Mouse (Mus musculus) lung, postnatal 25 days (tissue): ENCODE measurements around the gene Itm2b.

Source experiments
- DNase-seq: peaks from one replicate; pipeline ENCODE4 v3.0.0; 2022; ENCODE audit warnings: low spot score

Itm2b gene

DNA sequence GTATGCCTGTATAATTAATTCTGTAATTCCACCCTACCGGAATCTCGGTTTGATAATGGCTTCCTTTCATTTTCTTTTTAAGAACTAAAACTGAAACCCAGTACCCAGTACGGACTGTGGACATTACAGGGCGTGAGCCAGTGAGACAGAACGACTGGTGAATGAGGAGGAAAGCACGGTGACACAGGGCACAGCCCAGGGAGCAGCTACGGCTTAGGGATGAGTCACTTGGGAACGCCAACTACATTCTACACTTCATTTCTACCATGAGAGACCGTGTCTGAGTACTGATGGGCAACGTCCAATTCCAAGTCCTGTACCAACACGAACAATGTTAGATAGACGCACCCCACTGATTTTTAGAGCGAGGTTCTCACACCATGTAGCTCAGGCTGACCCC is 16.1 kb downstream of the Itm2b start:
- DNase-seq: no peak

DNA sequence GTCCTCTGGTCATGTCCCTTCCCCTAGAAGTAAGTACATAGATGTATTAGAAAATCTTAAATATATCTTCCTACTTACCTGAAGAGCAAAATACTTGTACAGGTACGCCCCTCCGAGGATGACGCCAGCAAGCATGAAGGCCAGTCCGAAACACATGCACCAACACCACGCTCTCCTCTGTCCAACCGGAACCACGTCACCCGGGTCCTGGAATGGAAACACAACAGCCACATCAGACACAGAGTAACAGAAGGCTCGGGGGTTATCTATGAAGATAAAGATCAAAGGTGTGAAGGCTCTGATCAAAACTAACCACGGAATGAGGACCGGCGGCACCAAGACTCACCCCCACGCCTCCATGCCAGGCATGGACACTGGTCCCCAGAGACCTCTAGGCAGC is 16.9 kb downstream of the Itm2b start:
- DNase-seq: no peak

DNA sequence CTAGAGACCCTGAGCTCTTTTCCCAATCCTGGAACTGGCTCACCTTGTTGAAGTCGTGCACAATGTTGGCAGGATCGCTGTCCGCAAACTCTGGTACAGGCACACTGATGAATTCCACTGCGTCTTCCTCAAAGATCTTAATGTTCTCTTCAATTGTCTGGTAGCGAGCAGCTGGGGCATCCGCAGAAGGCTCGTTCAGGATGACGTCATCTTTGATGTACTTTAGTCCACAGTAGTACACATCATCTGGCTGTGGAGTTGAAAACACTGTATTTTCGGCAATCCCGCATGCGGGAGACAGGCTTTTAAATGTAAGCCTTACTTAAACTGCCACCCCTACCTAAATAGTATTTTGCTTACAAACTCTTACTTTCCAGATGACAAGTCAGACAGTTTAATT is 18.8 kb downstream of the Itm2b start:
- no peak for DNase-seq

DNA sequence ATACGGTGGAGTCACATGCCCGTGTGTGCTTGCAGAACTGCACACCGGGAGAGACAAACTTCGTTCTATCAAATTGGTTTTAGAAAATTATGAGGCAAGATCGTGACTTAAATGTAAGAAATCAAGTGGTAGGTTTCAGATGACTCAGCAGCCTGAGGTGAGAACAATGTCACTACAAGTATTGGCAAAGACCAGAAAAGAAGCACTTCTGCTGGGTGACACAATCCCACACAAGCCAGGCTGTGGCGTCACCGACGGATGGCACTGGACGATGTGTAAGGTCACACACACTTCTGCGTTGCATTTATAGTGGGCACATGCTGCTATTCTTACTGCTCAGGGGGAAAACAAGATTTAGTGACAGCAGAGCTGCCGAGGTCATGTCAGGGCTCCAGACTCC is 21.3 kb downstream of the Itm2b start:
- no peak for DNase-seq

DNA sequence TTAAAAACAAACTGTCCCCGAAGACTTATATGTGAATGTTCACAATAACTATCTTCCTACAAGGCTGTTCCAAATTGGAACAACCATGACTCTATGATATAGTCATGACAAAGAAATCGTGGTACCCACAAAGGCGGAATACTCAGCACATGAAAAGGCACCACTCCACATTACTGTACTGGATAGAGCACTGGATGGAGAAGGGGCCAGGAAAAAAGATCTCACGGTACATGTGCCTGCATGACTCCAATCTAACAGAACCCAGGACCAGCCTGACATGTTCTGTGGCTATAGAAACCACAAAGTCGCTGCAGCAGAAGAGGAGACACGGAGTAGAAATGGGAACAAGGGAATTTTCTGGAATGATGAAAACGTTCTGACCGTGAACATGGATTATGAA is 30.4 kb downstream of the Itm2b start:
- no peak for DNase-seq

DNA sequence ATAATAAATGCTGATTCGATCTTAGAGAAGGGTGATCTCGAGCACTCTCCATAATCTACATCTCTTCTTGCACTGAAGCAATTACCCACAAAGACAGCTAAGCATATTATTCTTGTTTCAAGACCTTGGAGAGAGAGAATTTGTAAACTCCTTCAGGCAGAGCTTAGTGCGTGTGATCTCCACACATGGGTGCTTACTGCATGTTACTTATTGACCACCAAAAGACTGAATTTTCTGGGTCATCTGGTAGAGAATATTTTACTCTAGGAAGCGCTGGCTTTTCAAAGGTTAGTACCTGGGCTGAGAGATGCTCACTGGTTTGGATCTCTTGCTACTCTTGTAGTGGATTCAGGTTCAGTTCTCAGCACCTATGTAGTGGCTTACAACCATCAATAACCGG is 34.0 kb downstream of the Itm2b start:
- no peak for DNase-seq

DNA sequence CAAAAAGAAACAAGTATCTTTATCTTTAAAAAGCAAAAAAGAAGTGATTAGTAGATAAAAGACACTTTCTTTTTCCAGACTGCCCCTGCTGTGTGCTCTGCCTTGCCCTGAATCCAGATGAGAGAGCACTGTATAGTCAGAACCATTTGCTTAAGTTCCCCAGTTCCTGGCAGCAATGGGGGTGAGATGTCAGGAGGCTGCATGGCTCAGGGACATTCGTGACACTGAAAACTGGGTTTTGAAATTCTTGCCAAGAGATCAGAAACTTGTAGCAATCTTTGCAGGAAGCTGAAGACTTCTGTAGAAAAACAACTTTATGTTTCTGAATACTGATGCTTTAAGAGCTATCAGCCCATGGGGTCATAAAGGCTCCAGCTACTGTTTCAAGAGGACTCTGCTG is 35.1 kb downstream of the Itm2b start:
- DNase-seq: no peak

DNA sequence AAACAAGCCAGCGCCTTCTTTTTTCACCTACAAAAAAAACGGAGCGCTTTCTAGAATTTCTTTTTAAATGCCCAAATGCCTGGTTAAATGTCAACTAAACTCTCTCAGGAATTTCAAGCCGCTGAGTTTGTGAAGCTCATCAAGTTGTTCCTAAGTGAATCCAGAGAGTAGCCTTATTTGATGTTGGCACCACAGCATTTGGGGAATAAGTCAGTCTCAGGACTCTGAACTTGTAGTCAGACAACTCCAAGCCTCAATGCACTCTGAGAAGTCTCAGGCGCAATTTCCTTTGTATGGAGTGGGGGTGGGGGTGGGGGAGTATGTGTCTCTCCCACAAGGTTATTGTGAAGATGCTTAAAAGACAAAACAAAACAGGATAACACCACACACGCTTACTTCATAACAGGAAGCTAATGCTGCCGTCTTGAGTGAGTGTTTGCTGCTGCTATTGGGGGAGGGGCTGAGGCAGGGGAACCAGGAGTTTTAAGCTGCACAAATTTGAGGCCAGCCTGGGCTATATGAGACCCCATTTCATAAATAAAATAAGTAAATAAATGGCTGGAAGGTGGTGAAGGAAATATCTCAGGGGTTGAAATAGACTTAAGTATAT is 35.9 kb downstream of the Itm2b start:
- no peak for DNase-seq

DNA sequence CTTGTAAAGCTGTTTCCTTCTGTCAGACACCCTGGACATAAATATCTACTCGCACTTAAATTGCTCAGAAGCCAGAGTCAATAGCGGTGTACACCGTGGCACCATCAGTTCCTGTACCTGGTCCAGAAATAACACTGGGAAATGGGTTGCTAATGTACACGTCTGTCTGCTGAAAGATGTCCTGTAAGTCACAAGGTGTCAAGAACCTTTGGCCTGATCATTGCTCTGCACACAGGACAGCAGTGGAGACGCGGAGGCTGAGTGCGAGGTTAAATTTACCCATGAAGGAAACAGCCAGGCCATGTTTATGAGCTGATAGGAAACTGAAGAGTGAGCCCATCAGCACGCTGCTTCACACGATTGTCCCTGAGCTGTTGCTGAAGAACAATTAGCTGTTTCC is 37.8 kb downstream of the Itm2b start:
- DNase-seq: no peak

DNA sequence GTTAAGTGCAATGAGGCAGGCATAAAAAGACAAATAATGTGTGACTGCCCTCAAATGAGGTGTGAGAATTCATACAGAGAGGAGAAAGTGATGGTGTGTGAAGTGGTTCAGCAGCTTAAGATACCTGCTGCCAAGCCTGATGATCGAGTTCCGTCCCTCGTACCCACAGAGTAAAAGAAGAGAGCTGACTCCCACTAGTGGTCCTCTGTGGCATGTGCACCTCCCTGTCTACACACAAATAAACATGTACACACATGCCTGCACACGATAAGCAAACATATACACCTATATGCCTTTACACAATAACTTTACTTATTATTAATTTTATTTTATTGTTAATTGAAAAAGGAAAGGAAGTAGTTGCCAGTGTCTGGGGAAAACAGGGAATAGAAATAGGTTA is 39.5 kb downstream of the Itm2b start:
- DNase-seq: no peak

DNA sequence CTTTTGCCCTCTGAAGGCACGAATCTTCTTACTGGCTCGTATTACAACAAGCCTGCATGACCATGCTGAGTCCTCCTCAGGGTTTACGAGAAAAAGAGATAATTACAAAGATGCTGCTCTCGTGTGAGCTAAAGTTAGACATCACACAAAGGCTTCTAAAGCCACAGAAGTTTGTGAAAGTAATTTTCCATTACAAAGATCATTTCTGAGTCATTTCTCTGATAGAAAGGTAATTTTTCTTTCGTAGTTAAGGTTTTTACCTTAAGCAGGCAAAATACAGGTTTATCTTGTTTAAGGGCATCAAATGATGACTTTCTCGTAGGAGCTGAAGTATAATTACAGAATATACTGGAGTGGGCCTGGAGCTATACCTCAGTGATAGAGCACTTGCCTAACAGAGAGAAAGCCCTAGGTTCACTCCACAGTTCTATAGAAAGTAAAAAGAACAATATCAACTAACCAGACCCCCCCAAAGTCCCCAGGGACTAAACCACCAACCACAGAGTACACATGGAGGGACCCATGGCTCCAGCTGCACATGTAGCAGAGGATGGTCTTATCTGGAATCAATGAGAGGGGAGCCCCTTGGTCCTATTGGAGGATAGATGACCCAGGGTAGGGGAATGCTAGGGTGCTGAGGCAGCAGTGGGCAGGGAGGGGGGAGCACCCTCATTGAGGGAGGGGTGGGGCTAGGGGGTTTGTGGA is 44.9 kb downstream of the Itm2b start:
- no peak for DNase-seq

DNA sequence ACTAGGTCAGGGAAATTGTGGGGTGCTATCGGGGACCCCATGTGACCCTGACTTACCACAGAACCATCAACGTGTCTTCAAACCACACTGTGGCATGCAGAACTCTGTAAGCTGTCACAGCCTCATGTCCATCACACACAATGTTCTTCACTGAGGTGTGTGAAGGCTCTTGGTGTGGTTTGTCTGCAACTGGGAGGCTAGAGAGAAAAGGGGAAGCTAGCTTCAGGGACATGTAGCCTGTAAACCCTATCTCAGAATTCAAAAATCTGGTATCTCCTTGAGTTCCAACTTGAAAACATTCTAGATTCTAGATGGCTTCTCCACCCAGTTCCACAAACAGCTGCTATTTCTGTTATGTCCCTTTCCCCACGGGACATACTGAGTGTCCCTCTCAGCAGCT is 45.5 kb downstream of the Itm2b start:
- no peak for DNase-seq

DNA sequence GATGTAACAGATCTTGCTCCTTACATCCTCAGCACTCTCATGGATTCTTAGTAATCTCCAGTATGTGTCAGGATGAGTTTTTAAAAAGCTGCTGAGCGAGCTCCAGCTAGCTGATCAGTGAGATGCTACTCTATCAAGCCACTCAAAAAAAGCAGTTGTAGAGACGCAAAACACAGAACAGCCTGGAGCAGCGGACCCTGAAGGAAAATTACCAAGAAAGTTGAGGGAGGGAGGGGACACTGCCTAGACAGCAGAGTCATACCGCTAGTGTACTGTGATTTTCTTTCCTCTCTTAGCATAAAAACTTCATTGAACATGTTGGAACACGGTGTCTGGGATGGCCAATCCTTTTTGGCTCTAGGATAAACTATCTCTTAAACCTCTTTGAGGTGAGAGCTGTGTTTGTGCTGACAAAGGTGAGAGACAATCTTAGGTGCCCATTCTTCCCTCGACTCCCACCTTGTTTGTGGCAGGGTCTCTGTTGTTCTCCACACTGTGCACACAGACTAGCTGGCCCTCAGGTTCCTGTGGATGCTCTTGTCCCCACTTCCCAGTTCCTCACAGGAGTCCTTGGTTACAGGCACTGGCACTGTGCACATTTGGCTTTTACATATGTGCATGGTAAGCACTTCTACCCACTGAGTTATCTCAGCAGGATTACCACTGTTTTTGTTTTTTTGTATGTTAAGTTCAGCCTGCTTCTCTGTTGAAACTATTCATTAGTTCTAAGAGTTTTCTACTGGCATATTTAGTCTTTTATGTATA is 48.6 kb downstream of the Itm2b start:
- no peak for DNase-seq

DNA sequence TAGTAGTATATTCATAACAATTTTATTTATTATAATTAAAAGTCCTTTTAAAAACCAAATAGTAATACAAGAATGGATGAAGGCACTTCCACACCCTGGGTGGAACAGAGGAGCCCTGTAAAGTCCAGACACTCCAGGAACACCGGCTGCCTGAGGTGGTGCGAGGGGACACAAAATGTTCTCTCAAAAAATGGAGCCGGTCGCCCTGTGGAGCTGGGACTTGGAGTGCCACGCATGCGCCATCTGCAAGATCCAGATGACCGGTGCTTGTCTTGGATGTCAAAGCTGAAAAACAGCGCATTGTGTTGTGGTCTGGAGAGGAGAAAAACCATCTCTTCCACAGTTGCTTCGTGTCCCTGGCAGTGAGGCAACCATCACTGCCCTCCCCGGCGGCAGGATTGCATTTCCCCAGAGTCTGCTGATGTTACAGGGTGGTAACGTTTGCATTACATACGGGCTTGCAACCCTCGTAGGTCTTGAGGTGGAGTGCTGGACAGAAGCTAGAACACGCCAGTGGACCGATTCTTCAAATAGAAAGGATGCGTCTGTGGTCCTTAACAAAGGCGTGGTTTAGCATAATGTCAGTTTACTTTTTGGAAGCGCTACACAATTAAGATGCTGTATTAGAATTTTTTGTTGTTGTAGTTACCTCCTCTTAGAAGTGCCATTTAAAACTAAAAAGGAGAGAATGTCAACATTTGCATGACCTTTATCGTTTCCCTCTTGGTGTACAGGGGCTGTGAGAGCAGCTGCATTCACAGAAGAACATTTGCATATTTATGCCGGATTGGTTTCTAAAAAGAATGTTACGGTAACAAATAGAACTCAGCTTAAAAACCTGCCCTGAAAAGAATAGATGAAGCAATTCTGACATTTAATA is 49.9 kb downstream of the Itm2b start:
- no peak for DNase-seq

DNA sequence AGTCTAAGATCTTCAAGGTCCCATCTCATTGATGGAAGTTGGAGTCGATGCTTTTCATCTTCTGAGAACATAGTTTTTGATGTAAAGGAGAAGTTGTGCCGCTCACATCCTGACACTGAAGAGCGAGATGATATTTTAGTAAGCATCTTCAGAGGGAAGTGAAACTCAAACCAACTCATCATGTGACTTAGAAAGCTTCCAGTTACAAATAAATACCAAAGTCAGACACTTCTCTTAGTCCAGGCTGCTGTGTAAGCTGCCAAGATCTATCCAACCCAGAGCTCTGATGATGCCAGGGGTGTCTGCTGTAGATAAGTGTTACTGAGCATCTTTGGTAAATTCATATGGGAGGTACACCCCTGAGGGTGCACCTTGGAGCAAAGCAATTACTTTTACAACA is 51.2 kb downstream of the Itm2b start:
- DNase-seq: peak; percentile 34

DNA sequence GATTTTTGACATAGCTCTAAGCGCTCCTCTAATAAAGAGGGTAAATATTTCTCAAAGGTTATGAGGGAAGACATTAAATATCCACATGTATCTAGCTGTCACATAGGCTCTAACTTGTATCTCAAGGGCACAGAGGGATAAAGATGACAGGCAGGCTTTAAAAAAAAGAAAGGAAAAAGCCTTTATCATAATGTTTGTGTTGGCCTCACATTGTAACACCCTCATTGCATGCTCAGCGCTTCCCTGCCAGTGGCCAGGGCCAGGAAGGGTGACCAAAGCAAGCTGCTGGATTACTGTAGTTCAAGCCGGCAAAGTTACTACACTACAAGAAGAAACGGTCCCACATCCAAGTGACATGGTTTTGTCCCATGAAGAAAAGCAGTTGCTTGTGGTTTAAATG is 53.7 kb downstream of the Itm2b start:
- no peak for DNase-seq

DNA sequence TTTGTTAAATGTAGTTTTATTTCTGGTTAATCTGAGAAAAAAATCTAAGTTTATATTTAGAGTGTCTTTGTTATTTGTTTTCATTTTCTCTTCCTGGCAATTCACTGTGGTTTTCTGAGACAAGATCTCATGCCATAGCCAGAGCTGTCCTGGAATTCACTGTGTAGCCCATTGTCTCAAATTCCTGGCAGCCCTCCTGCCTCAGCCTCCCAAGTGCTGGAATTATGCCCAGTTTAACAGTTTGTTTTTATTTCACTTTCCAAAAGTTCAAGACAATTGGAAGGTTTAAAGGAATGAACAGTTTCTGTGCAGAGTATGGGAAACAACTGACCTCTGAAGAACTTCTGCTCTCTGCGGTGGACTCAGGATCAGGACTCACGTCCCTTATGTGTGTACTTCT is 55.2 kb downstream of the Itm2b start:
- peak; percentile 13 for DNase-seq

DNA sequence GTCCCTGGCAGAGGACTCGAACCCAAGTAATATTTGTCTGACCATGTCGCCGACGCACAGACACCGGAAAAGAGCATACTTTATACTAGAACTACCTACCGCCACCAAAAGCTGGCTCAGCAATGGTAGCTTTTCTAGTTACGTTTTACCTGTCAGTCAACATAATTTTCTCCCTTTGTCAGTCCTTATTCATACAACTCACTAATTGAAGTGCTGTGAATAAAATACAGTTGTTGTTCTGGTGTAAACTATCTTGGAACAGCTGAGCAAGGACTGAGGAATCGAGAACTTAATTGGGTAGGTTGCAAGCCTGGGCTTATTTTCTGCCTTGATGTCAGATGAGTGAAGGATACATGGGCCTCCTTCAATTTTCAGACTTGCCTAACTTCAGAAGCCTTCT is 58.6 kb downstream of the Itm2b start:
- no peak for DNase-seq

DNA sequence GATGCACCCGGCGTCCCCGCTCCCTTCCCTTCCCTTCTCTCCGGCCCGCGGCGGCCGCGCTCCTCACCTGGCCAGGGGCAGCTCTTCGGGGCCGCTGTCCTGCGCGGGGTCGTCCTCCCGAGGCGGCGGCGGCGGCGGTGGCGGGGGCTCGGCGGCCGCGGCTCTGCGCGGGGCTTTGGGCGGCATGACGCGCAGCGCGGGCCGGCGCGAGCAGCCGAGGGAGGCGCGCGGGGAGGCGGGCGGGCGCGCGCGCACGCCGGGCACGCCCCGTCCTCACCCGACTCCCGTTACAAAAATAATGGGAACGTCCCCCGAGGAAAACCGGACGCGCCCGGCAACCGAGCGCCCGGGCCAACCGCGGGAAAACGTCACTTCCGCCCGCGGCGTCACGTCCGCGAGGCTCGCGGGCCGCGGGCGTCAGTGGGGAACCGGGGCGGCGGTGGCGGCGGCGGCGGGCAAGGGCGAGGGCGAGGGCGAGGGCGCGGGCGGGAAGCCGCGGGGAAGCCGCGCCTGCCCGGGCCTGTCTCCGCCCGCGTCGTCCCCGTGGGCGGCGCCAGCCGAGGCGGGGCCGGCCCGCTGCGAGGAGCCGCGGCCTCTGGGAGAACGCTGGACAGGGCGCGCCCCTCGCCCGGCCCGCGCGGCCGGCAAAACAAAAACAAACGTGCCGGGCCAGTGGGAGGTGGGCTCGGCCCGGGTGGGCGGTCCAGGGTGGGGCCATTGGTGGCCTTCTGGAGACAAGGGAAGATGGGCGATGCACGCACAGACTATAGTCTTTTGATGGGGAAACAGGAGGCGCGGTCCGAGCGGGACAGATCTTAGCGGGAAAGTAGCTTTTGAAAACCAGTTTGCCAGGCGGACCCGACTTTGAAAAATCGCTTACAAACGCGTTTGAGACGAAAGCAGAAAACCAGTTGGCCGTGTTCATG is 59.4 kb downstream of the Itm2b start, which contains the start of gene Rb1:
Rb1 (minus strand) TSS at position 367 of the 926 bp plus-strand sequence.
- peak; percentile 88 for DNase-seq

DNA sequence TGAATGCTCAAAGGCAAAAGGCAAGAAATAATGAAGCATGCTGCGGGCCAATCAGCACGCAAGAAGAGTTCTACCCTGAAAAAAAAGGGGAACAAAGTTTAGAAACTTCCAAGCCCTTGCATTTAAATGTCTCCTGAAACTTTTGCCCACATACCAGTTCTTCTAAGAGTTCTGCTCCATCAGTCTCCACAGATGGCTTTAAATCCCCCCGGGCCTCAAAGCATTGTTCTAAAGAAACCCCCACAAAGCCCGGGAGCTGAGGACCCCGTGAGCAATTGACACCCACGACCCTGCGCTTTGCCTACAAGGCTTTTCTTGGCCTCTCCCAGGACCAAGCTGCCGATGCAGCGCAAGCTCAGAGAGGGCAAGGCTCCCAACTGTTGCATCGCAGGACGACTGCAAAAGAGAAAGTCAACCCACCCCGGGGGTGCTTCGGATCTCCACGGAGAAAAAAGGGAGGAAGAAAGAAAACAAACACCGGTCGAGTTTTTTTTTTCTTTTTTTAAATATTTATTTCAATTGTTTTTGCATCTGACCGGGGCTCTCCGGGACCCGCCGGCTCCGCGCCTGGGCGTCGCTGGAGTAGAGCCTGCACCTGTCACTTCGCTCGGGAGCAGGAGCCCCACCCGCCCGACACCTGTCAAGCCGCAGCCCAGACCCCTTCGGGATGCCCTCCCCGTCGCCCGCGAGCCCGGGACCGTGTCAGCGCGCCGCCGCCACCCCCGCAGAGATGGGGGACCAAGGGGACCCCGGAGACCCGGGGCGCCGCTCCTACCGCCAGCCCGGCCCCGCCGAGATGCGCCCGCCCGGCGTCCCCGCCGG is 60.2 kb downstream of the Itm2b start:
- peak; percentile 28 for DNase-seq
